Mouse (Mus musculus): ENCODE results near the gene Rere. TPM values are rescaled to one million over a fixed set of nuclear protein-coding genes. Genes with fewer than 3 reads are reported as not detected.
A peak's percentile ranks its signal among the peaks of the same experiment; 100 is the strongest.

Gene Rere
- polyA plus RNA-seq, 1 experiment from 2014 or later, result 57.2 TPM

DNA sequence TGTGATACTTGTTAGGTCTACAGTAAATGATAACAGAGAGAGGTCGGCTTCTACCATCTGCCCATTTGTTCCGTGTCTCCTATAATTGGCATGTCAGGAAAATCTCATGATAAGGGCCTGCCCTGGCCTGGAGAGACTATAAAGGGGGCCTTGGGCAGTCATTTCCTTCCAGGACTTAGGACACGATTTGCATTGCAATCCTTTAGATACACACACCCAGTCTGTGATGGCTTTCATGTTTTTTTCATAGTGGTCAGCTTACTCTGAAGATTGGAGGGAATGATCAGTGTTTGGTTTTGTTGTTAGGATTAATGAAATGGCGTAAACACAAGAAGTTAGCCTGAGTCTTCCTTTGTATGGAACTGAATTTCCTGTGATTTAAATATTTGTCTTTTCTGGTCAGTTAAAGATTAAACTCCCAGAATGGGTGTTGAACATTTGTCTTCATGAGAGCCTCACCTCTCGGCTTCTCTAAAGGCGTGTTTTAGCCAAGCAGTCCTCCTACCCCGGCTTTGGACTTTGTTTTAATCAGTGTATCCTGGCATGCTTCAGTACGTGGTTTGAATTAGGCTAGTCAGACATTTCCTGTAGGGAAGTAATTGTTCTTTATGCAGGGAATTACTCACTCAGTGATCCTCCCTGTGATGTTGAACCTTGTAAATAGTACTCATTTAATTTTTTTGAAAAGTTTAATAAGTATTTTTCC lies 80.7 kb downstream of the Rere start:
- Histone ChIP-seq H3K27ac (no peak overlapping the region), H3K9ac (no peak overlapping the region), H3K4me3 (no peak overlapping the region), H3K27me3 (replicated peaks) (no peaks in the 10 kb centered on the region), H3K4me2 (replicated peaks) (no peak overlapping the region), H3K9me3 (no peaks in the 10 kb centered on the region), H3K36me3 (no peaks in the 10 kb centered on the region), H3K4me1 (peaks cover 17% of the 10 kb centered on the region)
- no peak for ATAC-seq (ENCODE audit: low FRiP score, low read depth)
- 19% methylated on average over 8 of the region's 8 CpGs for WGBS

DNA sequence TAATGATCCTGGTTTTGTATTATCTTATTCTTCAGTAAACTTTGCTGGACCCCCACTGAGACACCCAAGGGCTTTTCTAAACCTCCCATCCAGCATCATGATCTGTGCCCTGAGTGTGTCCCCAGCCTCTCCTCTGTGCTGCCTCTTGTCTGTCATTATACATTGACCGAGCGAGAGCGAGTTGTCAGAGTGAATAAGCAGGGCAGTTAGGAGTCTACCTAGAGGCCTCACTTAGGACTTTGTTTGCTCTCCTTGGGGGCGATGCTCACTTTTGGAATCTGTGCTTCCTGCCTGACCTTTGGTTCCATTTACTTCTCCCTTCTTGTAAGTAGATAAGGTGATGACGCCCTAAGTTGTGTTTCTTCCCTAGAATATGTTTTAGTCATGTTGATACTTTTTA lies 81.4 kb downstream of the Rere start:
- Histone ChIP-seq H3K4me1 (peaks cover 17% of the 10 kb centered on the region), H3K9ac (no peak overlapping the region), H3K36me3 (no peaks in the 10 kb centered on the region), H3K27me3 (replicated peaks) (no peaks in the 10 kb centered on the region), H3K4me3 (no peak overlapping the region), H3K27ac (no peak overlapping the region), H3K9me3 (no peaks in the 10 kb centered on the region), H3K4me2 (replicated peaks) (no peak overlapping the region)
- WGBS, result 46% methylated on average over 5 of the region's 5 CpGs
- ATAC-seq (ENCODE audit: low FRiP score, low read depth), result no peak

DNA sequence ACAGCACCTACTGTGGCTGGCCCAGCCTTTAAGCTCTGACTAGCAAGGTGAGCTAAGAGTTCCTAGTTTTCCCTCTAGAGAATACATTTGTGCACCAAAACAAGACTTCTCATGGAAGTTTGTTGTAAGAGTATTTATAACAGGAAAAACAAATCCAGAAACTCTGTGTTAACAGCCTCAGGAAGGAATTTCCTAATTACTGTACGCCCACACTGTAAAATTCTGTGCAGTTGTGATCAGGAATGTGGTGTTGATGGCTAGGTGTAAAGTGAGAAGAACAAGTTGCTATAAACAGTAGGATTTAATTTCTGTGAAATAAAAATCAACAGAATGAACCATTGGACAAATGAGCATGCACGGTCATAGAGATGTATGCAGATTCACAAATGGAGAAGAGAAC lies 83.3 kb downstream of the Rere start:
- Histone ChIP-seq H3K9ac (no peak overlapping the region), H3K4me2 (replicated peaks) (no peak overlapping the region), H3K4me3 (no peak overlapping the region), H3K4me1 (peaks cover 25% of the 10 kb centered on the region), H3K27me3 (replicated peaks) (no peaks in the 10 kb centered on the region), H3K9me3 (no peaks in the 10 kb centered on the region), H3K36me3 (no peaks in the 10 kb centered on the region), H3K27ac (no peak overlapping the region)
- no peak for ATAC-seq (ENCODE audit: low FRiP score, low read depth)
- 94% methylated on average over 2 of the region's 2 CpGs for WGBS

DNA sequence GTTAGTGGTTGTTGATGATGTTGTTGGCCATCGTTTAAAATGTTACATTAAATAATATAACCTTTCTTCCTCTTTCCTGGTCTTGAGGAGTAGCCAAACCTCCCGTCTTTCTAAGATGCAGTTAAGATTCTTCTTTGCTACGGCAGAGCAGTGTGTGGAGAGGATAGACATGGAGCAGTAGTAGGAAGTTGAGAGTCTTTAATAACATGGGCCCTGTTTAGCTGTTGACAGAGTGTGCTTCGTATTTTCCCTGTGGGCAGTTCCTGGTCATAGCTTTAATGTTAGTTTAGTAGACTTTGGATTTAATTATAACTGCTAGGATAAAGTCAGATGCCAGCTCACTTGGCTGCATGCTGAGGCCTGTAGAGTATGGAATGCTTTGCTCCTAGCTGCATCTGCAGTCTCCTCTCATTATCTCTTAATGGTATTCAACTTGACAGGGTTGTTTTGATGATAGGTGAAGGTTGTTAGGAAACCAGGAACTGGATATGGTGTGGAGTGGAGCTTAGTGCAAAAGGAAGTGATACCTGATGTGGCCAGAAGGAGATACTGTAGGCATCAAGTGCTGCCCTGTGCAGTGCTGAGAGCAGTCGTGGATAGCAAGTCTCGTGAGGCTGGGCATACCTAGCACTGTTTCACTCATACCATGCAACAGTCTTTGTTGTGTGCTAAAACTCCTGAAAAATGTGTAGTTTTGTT lies 85.2 kb downstream of the Rere start:
- H3K4me3 ChIP-seq, result no peak overlapping the region
- H3K9ac ChIP-seq, result no peak overlapping the region
- no peaks in the 10 kb centered on the region for H3K36me3 ChIP-seq
- no peak overlapping the region for H3K27ac ChIP-seq
- 81% methylated on average over 6 of the region's 6 CpGs for WGBS
- H3K27me3 ChIP-seq (replicated peaks), result no peaks in the 10 kb centered on the region
- H3K4me2 ChIP-seq (replicated peaks), result no peak overlapping the region
- H3K4me1 ChIP-seq, result peaks cover 34% of the 10 kb centered on the region
- no peaks in the 10 kb centered on the region for H3K9me3 ChIP-seq
- no peak for ATAC-seq (ENCODE audit: low FRiP score, low read depth)

DNA sequence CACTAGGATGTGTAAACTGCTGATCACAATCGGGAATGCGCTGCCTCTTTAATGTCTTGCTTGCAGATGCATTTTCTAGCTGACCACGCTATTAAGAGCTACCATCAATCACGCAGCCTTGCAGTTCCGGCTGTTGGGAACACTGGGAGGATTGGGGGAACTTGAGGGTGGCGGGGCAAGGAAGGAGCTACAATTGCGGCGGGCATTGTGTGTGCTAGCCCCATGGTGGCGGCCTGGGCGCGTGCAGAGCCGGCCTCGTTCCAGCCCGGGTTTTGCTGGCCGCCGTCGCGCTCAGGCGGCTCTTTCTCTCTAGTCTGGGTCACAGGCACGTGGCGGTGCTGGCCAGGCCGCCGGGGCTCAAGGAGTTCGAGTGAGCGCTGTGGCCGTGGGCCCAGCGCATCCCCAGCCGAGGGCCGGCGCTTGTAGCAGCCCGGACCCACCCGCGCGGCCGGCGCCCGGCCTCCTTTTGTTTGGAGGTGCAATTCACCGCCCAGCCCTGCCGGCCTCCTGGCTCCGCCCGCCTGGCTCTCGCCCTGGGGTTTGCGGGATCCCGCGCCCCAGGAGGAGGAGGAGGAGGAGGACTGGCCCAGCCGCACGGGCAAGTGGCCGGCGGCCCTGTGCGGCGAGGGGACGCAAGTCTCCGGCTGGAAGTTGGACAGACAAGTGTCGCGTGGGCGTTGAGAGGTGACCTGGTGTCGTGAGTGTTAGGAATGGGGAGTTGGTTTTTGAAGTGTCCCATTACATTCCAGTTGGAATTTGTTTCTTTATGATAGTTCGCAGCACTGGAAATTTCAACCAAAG lies 90.3 kb downstream of the Rere start:
- under 1% methylated on average over 58 of the region's 58 CpGs for WGBS
- H3K4me2 ChIP-seq (replicated peaks), result peak overlapping the region; percentile 91
- H3K9ac ChIP-seq, result peak overlapping the region; percentile 75
- H3K4me1 ChIP-seq, result peaks cover 64% of the 10 kb centered on the region
- no peaks in the 10 kb centered on the region for H3K9me3 ChIP-seq
- ATAC-seq (ENCODE audit: low FRiP score, low read depth), result peak; percentile 90
- H3K4me3 ChIP-seq, result peak overlapping the region; percentile 53
- peak overlapping the region; percentile 96 for H3K27ac ChIP-seq
- no peaks in the 10 kb centered on the region for H3K36me3 ChIP-seq
- H3K27me3 ChIP-seq (replicated peaks), result no peaks in the 10 kb centered on the region

DNA sequence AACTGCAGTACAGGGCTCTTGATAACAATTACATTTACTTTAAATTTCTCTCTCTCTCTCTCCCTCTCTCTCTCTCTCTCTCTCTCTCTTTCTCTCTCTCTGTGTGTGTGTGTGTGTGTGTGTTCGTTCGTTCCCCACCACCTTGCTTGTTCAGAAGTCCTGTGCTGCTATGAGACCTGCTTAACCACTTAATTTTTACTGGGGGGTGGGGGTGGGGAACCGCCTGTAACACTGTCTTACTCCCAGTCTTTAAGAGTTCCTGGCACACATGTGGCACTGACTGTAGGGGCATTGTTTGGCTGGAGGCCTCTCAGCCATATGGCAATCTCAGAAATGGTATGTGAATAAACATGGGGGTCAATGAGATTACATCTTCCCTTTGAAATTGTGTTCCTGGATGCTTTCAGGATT lies 91.2 kb downstream of the Rere start:
- H3K4me3 ChIP-seq, result peak overlapping the region; percentile 53
- H3K4me2 ChIP-seq (replicated peaks), result peak overlapping the region; percentile 91
- ATAC-seq (ENCODE audit: low FRiP score, low read depth), result peak; percentile 51
- WGBS, result 4% methylated on average over 3 of the region's 3 CpGs
- H3K27ac ChIP-seq, result peak overlapping the region; percentile 71
- H3K4me1 ChIP-seq, result peaks cover 64% of the 10 kb centered on the region
- H3K9ac ChIP-seq, result peak overlapping the region; percentile 13; the same call in 1 of the 2 replicates
- H3K27me3 ChIP-seq (replicated peaks), result no peaks in the 10 kb centered on the region
- H3K36me3 ChIP-seq, result no peaks in the 10 kb centered on the region
- no peaks in the 10 kb centered on the region for H3K9me3 ChIP-seq

DNA sequence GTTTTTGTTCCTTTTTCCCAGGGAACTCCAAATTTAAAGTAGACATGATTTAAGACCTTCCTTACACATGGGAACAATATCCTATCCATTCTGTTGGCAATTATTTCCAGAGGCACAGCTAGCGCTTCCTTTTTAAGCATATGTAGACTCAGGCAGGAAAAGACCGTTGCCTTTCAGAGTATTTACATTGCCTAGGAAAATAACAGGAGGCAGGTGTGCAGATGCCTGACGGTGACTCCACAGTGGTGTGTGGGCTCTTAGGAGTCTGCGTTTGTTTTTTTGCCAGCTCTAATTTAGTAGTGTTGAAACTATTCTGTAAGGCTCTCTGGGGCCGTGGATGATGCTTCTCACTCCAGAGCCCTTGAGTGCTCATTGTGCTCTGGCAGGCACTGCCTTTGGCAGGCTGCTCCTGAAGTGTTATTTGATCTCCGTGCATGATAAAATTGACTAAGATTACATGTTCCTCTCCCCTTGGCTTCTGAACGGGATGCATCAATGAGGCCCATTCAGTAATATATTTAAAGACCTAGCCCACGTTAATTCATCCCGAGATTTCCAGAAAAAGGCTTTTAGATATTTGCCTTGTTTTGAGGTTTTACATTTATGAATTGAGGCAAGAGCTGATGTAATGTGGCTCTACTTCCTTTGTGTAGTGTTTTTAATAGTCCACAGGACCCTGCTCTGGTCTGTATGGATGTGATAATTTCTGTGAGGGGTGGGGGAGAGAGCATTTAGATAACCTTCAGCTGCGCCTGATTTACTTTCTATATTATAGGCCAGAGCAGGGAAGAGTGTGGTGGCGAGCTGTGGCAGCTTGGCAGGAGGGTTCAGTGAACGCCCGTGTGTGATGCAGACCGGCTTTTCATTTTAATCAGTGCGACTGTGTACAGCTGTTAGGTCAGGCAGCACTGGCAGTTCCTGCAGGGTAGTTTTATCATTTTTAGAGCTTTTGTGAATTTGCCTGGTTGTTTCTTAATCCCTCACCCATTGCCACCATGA lies 92.0 kb downstream of the Rere start:
- Histone ChIP-seq H3K9me3 (no peaks in the 10 kb centered on the region), H3K36me3 (no peaks in the 10 kb centered on the region), H3K4me2 (replicated peaks) (peak overlapping the region; percentile 91), H3K27ac (peak overlapping the region; percentile 71), H3K4me1 (peaks cover 66% of the 10 kb centered on the region), H3K27me3 (replicated peaks) (no peaks in the 10 kb centered on the region), H3K9ac (peak overlapping the region; percentile 43), H3K4me3 (peak overlapping the region; percentile 53)
- peak; percentile 51 for ATAC-seq (ENCODE audit: low FRiP score, low read depth)
- WGBS, result 3% methylated on average over 15 of the region's 15 CpGs

DNA sequence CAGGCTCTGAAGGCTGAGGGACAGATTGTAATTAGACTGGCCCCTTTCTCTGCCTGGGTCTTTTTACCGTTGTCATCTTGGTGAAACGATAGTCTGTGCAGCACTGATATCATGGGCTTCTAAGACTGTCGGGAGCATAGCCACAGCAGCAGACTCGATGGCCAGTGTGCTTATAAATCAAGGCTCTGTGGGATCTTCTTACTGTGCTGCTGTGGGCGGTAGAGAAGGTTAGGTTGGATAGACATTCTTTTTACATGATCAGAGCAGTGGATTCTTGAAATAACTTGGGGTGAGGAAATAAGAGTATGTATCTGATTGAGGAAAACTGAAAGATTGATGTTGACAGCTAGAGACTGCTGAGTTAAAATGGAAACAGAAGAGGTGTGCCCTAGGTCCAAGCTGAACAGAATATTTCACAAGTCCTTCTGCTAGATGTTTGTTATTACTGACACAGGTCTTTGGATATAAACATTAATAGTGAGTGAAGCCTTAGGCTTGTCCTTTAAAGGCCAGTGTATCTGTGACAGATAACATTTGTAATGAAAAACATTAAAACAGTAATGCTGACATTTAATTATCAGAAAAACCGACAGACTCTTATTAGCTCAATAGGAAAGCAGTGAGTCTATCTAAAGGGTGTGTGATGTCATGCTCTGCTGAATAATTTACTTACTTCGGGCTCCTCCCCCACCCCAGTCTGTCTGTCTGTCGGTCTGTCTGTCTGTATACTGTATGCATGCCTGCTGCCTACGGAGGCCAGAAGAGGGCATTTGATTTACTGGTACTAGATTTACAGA lies 93.4 kb downstream of the Rere start:
- Histone ChIP-seq H3K27ac (peak overlapping the region; percentile 64), H3K36me3 (no peaks in the 10 kb centered on the region), H3K27me3 (replicated peaks) (no peaks in the 10 kb centered on the region), H3K4me2 (replicated peaks) (peak overlapping the region; percentile 91), H3K4me1 (peaks cover 62% of the 10 kb centered on the region), H3K9ac (peak overlapping the region; percentile 44), H3K4me3 (no peak overlapping the region; the same call in 1 of the 2 replicates), H3K9me3 (no peaks in the 10 kb centered on the region)
- ATAC-seq (ENCODE audit: low FRiP score, low read depth), result no peak
- WGBS, result 24% methylated on average over 9 of the region's 9 CpGs

DNA sequence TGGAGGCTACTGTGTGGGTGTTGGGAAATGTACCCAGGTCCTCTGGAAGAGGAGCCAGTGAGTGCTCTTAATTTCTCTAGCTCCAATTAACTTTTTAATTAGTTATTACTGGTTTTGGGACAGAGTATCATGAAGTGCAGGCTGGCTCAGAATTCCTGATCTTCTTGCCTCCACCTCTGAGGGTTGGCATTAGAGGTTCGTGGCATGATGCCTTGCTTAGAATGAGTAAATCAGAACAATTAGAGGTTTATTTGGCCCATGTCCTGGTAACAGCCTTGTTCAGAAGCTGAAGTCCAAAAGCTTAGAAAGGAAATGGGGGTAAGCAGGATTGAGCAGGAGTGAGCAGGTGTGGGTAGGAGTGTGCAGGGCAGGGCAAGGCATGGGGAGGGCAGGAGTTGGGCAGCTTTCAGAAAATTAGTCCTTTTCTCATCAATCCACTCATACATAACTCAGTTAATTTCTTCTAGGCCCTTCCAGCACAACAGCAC lies 94.0 kb downstream of the Rere start:
- Histone ChIP-seq H3K4me1 (peaks cover 57% of the 10 kb centered on the region), H3K27ac (no peak overlapping the region), H3K27me3 (replicated peaks) (no peaks in the 10 kb centered on the region), H3K9me3 (no peaks in the 10 kb centered on the region), H3K4me2 (replicated peaks) (peak overlapping the region; percentile 91), H3K4me3 (no peak overlapping the region), H3K9ac (no peak overlapping the region), H3K36me3 (no peaks in the 10 kb centered on the region)
- 77% methylated on average over 1 of the region's 1 CpGs for WGBS
- ATAC-seq (ENCODE audit: low FRiP score, low read depth), result no peak

DNA sequence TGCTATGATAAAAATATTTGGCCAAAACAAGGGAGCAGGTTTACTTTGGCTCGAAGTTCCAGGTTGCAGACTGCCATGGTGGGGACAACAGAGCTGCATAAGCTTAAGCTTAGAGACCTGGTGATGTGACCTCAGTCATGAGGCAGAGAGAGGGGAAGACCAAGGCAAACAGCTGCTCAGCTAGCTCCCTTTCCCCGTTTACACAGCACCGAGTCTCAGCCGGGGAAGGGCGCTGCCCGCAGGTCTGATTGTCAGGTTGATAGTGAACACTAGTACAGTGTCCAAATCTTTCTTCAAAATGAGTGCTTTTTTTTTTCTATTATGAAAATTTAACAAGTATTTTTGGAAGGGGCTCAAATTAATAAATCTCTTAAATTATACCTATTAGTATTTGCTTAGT lies 97.9 kb downstream of the Rere start:
- no peaks in the 10 kb centered on the region for H3K27me3 ChIP-seq (replicated peaks)
- H3K9me3 ChIP-seq, result no peaks in the 10 kb centered on the region
- ATAC-seq (ENCODE audit: low FRiP score, low read depth), result no peak
- peaks cover 29% of the 10 kb centered on the region for H3K4me1 ChIP-seq
- H3K27ac ChIP-seq, result no peak overlapping the region
- H3K4me3 ChIP-seq, result no peak overlapping the region
- H3K4me2 ChIP-seq (replicated peaks), result no peak overlapping the region
- H3K9ac ChIP-seq, result no peak overlapping the region
- 84% methylated on average over 6 of the region's 6 CpGs for WGBS
- no peaks in the 10 kb centered on the region for H3K36me3 ChIP-seq

DNA sequence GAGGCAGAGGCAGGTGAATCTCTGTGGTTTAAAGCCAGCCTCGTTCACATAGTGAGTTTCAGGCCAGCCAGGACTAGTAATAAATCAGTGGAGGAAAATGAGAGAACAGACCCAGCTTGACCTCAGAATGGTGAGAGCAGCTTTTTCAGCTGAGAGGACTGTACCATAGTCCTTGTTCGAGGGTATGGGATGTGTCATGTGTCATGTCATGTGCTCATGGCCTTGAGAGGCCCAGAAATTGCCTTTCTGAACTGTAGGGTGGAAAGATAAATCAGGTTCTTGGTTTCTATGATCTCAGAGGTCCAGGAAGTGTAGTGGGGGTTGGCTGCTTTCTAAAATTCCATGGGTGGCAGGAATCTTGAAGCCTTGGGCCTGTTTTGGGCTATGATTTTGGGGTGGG lies 98.3 kb downstream of the Rere start:
- Histone ChIP-seq H3K4me1 (peaks cover 28% of the 10 kb centered on the region), H3K27ac (no peak overlapping the region), H3K27me3 (replicated peaks) (no peaks in the 10 kb centered on the region), H3K9me3 (no peaks in the 10 kb centered on the region), H3K4me3 (no peak overlapping the region), H3K36me3 (no peaks in the 10 kb centered on the region), H3K9ac (no peak overlapping the region), H3K4me2 (replicated peaks) (no peak overlapping the region)
- WGBS, result 23% methylated on average over 2 of the region's 2 CpGs
- ATAC-seq (ENCODE audit: low FRiP score, low read depth), result no peak

All from neural tube, embryonic 12.5 days (tissue).